Mouse (Mus musculus) testis, adult 2 months (tissue): ENCODE data around the gene Dlgap1.

Source experiments
- CTCF ChIP-seq: fragments of 200-500 bp; IDR thresholded peaks from 2 replicates; pipeline ENCODE4 v1.5.1; 2012; ENCODE audit warnings: low read depth, mild to moderate bottlenecking, inconsistent platforms, low read length, moderate library complexity; ENCODE audit not compliant: control insufficient read depth, insufficient read depth, insufficient replicate concordance
- POLR2A ChIP-seq: fragments of 200-500 bp; IDR thresholded peaks from 2 replicates; pipeline ENCODE4 v1.6.1; 2012; ENCODE audit warnings: low read depth, mild to moderate bottlenecking, inconsistent platforms, low read length, moderate library complexity; ENCODE audit not compliant: control insufficient read depth

- TF ChIP-seq CTCF (no peak), POLR2A (no peak)
Measured at GRCm38 (mm10) chr17:70347403-70347802, 378.5 kb downstream of the Dlgap1 start.
